Mouse (Mus musculus) megakaryocyte, embryonic 14.5 days (primary cell): Measurements from ENCODE around the gene Hpse2. TPM values are rescaled to one million over a fixed set of nuclear protein-coding genes. Genes with fewer than 3 reads are reported as not detected.
"Not testable (repeated sequence)": the region's sequence is repeated elsewhere in the genome, so short reads cannot be mapped to it uniquely, and the experiment has no call there.

Experiments
- H3K27me3 ChIP-seq: replicated peaks from 2 replicates; pipeline ENCODE3; 2012; ENCODE audit warnings: inconsistent platforms
- H3K36me3 ChIP-seq: replicated peaks from 2 replicates; pipeline ENCODE3; 2012; ENCODE audit warnings: low read length, inconsistent platforms, mixed read lengths
- H3K4me1 ChIP-seq: 2 replicates; pipeline ENCODE4 v1.6.1; 2012; ENCODE audit warnings: inconsistent platforms
- H3K4me3 ChIP-seq: replicated peaks from 2 replicates; pipeline ENCODE3; 2012; ENCODE audit warnings: moderate library complexity, mild to moderate bottlenecking, inconsistent platforms
- H3K9me3 ChIP-seq: 2 replicates; pipeline ENCODE4 v1.6.1; 2012; ENCODE audit warnings: inconsistent platforms
- FLI1 ChIP-seq: IDR thresholded peaks from 2 replicates; pipeline ENCODE4 v1.6.1; 2012; ENCODE audit warnings: low read length, inconsistent platforms, mixed read lengths
- GATA1 ChIP-seq: IDR thresholded peaks from 3 replicates; pipeline ENCODE4 v1.6.1; 2012; ENCODE audit warnings: mixed read lengths, low read length, inconsistent platforms, borderline replicate concordance
- polyA plus RNA-seq: library from polyadenylated mRNA; stranded (reverse); fragments of >175 nt; gene quantifications from 2 replicates; pipeline ENCODE4 v1.2.3, GENCODE M21; 2012; ENCODE audit warnings: low replicate concordance; ENCODE audit not compliant: insufficient read depth

The Hpse2 gene
- polyA plus RNA-seq, 1 experiment = 0.02 TPM

GRCm38 (mm10) chr19:42797866-42798265 is 590.3 kb downstream of the Hpse2 start:
- TF ChIP-seq FLI1 = no peak
- Histone ChIP-seq H3K9me3 (no peaks in the 10 kb centered on the region), H3K4me1 (peaks cover 25% of the 10 kb centered on the region), H3K27me3 (peaks cover 25% of the 10 kb centered on the region), H3K36me3 (no peaks in the 10 kb centered on the region), H3K4me3 (no peak overlapping the region)

- H3K9me3 ChIP-seq = no peaks in the 10 kb centered on the region
- H3K4me1 ChIP-seq = peaks cover 29% of the 10 kb centered on the region
- H3K27me3 ChIP-seq = peaks cover 26% of the 10 kb centered on the region
- TF ChIP-seq GATA1 (no peak), FLI1 (no peak)
- no peaks in the 10 kb centered on the region for H3K36me3 ChIP-seq
- H3K4me3 ChIP-seq = no peak overlapping the region
Measured at GRCm38 (mm10) chr19:42795801-42796200, 592.4 kb downstream of the Hpse2 start.

GRCm38 (mm10) chr19:42794914-42795613 is 593.1 kb downstream of the Hpse2 start:
- Histone ChIP-seq H3K4me3 (peak overlapping the region; percentile 89), H3K9me3 (no peaks in the 10 kb centered on the region), H3K4me1 (peaks cover 37% of the 10 kb centered on the region), H3K27me3 (peaks cover 26% of the 10 kb centered on the region), H3K36me3 (no peaks in the 10 kb centered on the region)
- TF ChIP-seq GATA1 (no peak), FLI1 (no peak)

GRCm38 (mm10) chr19:42788311-42788710 is 599.8 kb downstream of the Hpse2 start:
- peaks cover 3% of the 10 kb centered on the region for H3K27me3 ChIP-seq
- TF ChIP-seq GATA1 (no peak), FLI1 (0 out of 2 replicates have a peak, but pooled peaks have one; percentile 20)
- H3K9me3 ChIP-seq = no peaks in the 10 kb centered on the region
- H3K36me3 ChIP-seq = no peaks in the 10 kb centered on the region
- H3K4me1 ChIP-seq = peaks cover 75% of the 10 kb centered on the region
- peak overlapping the region; percentile 44 for H3K4me3 ChIP-seq

- Histone ChIP-seq H3K4me1 (peaks cover 68% of the 10 kb centered on the region), H3K4me3 (no peak overlapping the region), H3K36me3 (no peaks in the 10 kb centered on the region), H3K27me3 (no peaks in the 10 kb centered on the region), H3K9me3 (no peaks in the 10 kb centered on the region)
- TF ChIP-seq FLI1 (no peak), GATA1 (no peak)
Measured at GRCm38 (mm10) chr19:42785562-42786220, 602.5 kb downstream of the Hpse2 start.

GRCm38 (mm10) chr19:42785129-42785528 is 603.0 kb downstream of the Hpse2 start:
- Histone ChIP-seq H3K9me3 (no peaks in the 10 kb centered on the region), H3K27me3 (no peaks in the 10 kb centered on the region), H3K36me3 (no peaks in the 10 kb centered on the region)

GRCm38 (mm10) chr19:42780156-42780538 is 608.0 kb downstream of the Hpse2 start:
- H3K9me3 ChIP-seq, H3K27me3 ChIP-seq: not testable (repeated sequence)
- peaks cover 36% of the 10 kb centered on the region for H3K4me1 ChIP-seq
- H3K4me3 ChIP-seq = peak overlapping the region; percentile 96
- H3K36me3 ChIP-seq = peaks cover 32% of the 10 kb centered on the region

More at GRCm38 (mm10) chr19:42785129-42785528, 603.0 kb downstream of the Hpse2 start:
- H3K4me1 ChIP-seq = peaks cover 63% of the 10 kb centered on the region
- no peak overlapping the region for H3K4me3 ChIP-seq
- no peak for TF ChIP-seq FLI1
- TF ChIP-seq GATA1 = no peak

GRCm38 (mm10) chr19:42779531-42780155 is 608.5 kb downstream of the Hpse2 start, which contains the start of gene Hps1:
Gene Hps1, minus strand, starts transcription at chr19:42779978.
- H3K4me3 ChIP-seq = peak within 1 kb of the TSS; percentile 96
- no peaks in the 10 kb centered on the region for H3K27me3 ChIP-seq
- H3K4me1 ChIP-seq = peaks cover 31% of the 10 kb centered on the region
- no peaks in the 10 kb centered on the region for H3K9me3 ChIP-seq
- peaks cover 35% of the 10 kb centered on the region for H3K36me3 ChIP-seq
- TF ChIP-seq FLI1 = no peak

- Histone ChIP-seq H3K4me1 (peaks cover 26% of the 10 kb centered on the region), H3K4me3 (peak overlapping the region; percentile 56), H3K36me3 (peaks cover 49% of the 10 kb centered on the region), H3K9me3 (no peaks in the 10 kb centered on the region), H3K27me3 (no peaks in the 10 kb centered on the region)
- no peak for TF ChIP-seq GATA1
- no peak for TF ChIP-seq FLI1
Measured at GRCm38 (mm10) chr19:42777801-42778200, 610.4 kb downstream of the Hpse2 start.

GRCm38 (mm10) chr19:42776813-42777212 is 611.3 kb downstream of the Hpse2 start:
- no peak overlapping the region for H3K4me3 ChIP-seq
- H3K36me3 ChIP-seq = peaks cover 56% of the 10 kb centered on the region
- TF ChIP-seq FLI1 = no peak
- TF ChIP-seq GATA1 = no peak
- no peaks in the 10 kb centered on the region for H3K9me3 ChIP-seq
- peaks cover 26% of the 10 kb centered on the region for H3K4me1 ChIP-seq
- no peaks in the 10 kb centered on the region for H3K27me3 ChIP-seq
